Mouse (Mus musculus): Measurements from ENCODE around the gene Msh2. TPM values are rescaled to one million over a fixed set of nuclear protein-coding genes. Genes with fewer than 3 reads are reported as not detected.
"Not testable (repeated sequence)": the region's sequence is repeated elsewhere in the genome, so short reads cannot be mapped to it uniquely, and the experiment has no call there.

The Msh2 gene
- polyA plus RNA-seq, 1 experiment from 2014 or later: 95.5 TPM

GRCm38 (mm10) chr17:87661958-87662573 is 10.1 kb upstream of the Msh2 start:
- H3K9ac ChIP-seq (replicated peaks; ENCODE audit: low read length); H3K4me3 ChIP-seq (ENCODE audit: low read length); ATAC-seq (ENCODE audit: low FRiP score, low TSS enrichment); H3K27ac ChIP-seq (ENCODE audit: low read length); H3K4me2 ChIP-seq (replicated peaks; ENCODE audit: low read depth, low read length); H3K27me3 ChIP-seq (ENCODE audit: insufficient read depth, low read length); H3K36me3 ChIP-seq (ENCODE audit: insufficient read depth, low read length); H3K9me3 ChIP-seq (ENCODE audit: low read length); H3K4me1 ChIP-seq (ENCODE audit: insufficient read depth, low read length): not testable (repeated sequence)
- WGBS: 91% methylated on average over 9 of the region's 9 CpGs

- ATAC-seq (ENCODE audit: low FRiP score, low TSS enrichment): no peak
- Histone ChIP-seq H3K4me2 (replicated peaks; ENCODE audit: low read depth, low read length) (no peak overlapping the region), H3K9ac (replicated peaks; ENCODE audit: low read length) (no peak overlapping the region), H3K9me3 (ENCODE audit: low read length) (no peaks in the 10 kb centered on the region; the same call in 1 of the 2 replicates), H3K27me3 (ENCODE audit: insufficient read depth, low read length) (no peaks in the 10 kb centered on the region), H3K4me1 (ENCODE audit: insufficient read depth, low read length) (no peaks in the 10 kb centered on the region), H3K4me3 (ENCODE audit: low read length) (no peak overlapping the region), H3K27ac (ENCODE audit: low read length) (no peak overlapping the region), H3K36me3 (ENCODE audit: insufficient read depth, low read length) (no peaks in the 10 kb centered on the region)
Measured at GRCm38 (mm10) chr17:87664238-87664637, 7.9 kb upstream of the Msh2 start.

GRCm38 (mm10) chr17:87665066-87665822 is 6.9 kb upstream of the Msh2 start:
- no peaks in the 10 kb centered on the region for H3K4me1 ChIP-seq (ENCODE audit: insufficient read depth, low read length)
- H3K4me2 ChIP-seq (replicated peaks; ENCODE audit: low read depth, low read length): no peak overlapping the region
- no peaks in the 10 kb centered on the region for H3K27me3 ChIP-seq (ENCODE audit: insufficient read depth, low read length)
- no peak overlapping the region for H3K4me3 ChIP-seq (ENCODE audit: low read length)
- no peaks in the 10 kb centered on the region for H3K36me3 ChIP-seq (ENCODE audit: insufficient read depth, low read length)
- H3K27ac ChIP-seq (ENCODE audit: low read length): no peak overlapping the region
- no peaks in the 10 kb centered on the region for H3K9me3 ChIP-seq (ENCODE audit: low read length)
- WGBS: 82% methylated on average over 10 of the region's 10 CpGs
- no peak for ATAC-seq (ENCODE audit: low FRiP score, low TSS enrichment)
- no peak overlapping the region for H3K9ac ChIP-seq (replicated peaks; ENCODE audit: low read length)

GRCm38 (mm10) chr17:87672677-87673286 is 652 bp downstream of the Msh2 start:
- Histone ChIP-seq H3K27me3 (ENCODE audit: insufficient read depth, low read length) (no peaks in the 10 kb centered on the region), H3K36me3 (ENCODE audit: insufficient read depth, low read length) (no peaks in the 10 kb centered on the region), H3K9ac (replicated peaks; ENCODE audit: low read length) (peak overlapping the region; percentile 86), H3K9me3 (ENCODE audit: low read length) (no peaks in the 10 kb centered on the region), H3K4me1 (ENCODE audit: insufficient read depth, low read length) (peaks cover 27% of the 10 kb centered on the region), H3K4me2 (replicated peaks; ENCODE audit: low read depth, low read length) (peak overlapping the region; percentile 75), H3K27ac (ENCODE audit: low read length) (peak overlapping the region; percentile 87), H3K4me3 (ENCODE audit: low read length) (peak overlapping the region; percentile 93)
- peak; percentile 69 for ATAC-seq (ENCODE audit: low FRiP score, low TSS enrichment)
- under 1% methylated on average over 49 of the region's 54 CpGs for WGBS

GRCm38 (mm10) chr17:87676916-87677474 is 4.9 kb downstream of the Msh2 start:
- not testable (repeated sequence) for H3K27me3 ChIP-seq (ENCODE audit: insufficient read depth, low read length); H3K9ac ChIP-seq (replicated peaks; ENCODE audit: low read length); H3K27ac ChIP-seq (ENCODE audit: low read length); H3K4me3 ChIP-seq (ENCODE audit: low read length); H3K4me2 ChIP-seq (replicated peaks; ENCODE audit: low read depth, low read length); H3K9me3 ChIP-seq (ENCODE audit: low read length); ATAC-seq (ENCODE audit: low FRiP score, low TSS enrichment)
- Histone ChIP-seq H3K4me1 (ENCODE audit: insufficient read depth, low read length) (peaks cover 19% of the 10 kb centered on the region), H3K36me3 (ENCODE audit: insufficient read depth, low read length) (peaks cover 25% of the 10 kb centered on the region)
- WGBS: 97% methylated on average over 1 of the region's 1 CpGs

GRCm38 (mm10) chr17:87677656-87678055 is 5.5 kb downstream of the Msh2 start:
- Histone ChIP-seq H3K4me2 (replicated peaks; ENCODE audit: low read depth, low read length) (no peak overlapping the region), H3K27ac (ENCODE audit: low read length) (no peak overlapping the region), H3K9me3 (ENCODE audit: low read length) (no peaks in the 10 kb centered on the region), H3K9ac (replicated peaks; ENCODE audit: low read length) (no peak overlapping the region), H3K36me3 (ENCODE audit: insufficient read depth, low read length) (peaks cover 29% of the 10 kb centered on the region), H3K4me3 (ENCODE audit: low read length) (no peak overlapping the region), H3K27me3 (ENCODE audit: insufficient read depth, low read length) (no peaks in the 10 kb centered on the region), H3K4me1 (ENCODE audit: insufficient read depth, low read length) (peaks cover 18% of the 10 kb centered on the region)
- 93% methylated on average over 8 of the region's 8 CpGs for WGBS
- no peak for ATAC-seq (ENCODE audit: low FRiP score, low TSS enrichment)

GRCm38 (mm10) chr17:87689217-87689616 is 17.1 kb downstream of the Msh2 start:
- Histone ChIP-seq H3K4me2 (replicated peaks; ENCODE audit: low read depth, low read length) (no peak overlapping the region), H3K27me3 (ENCODE audit: insufficient read depth, low read length) (no peaks in the 10 kb centered on the region), H3K4me1 (ENCODE audit: insufficient read depth, low read length) (no peaks in the 10 kb centered on the region), H3K4me3 (ENCODE audit: low read length) (no peak overlapping the region), H3K9me3 (ENCODE audit: low read length) (no peaks in the 10 kb centered on the region), H3K36me3 (ENCODE audit: insufficient read depth, low read length) (peaks cover 49% of the 10 kb centered on the region), H3K27ac (ENCODE audit: low read length) (no peak overlapping the region), H3K9ac (replicated peaks; ENCODE audit: low read length) (no peak overlapping the region)
- WGBS: 87% methylated on average over 8 of the region's 8 CpGs
- ATAC-seq (ENCODE audit: low FRiP score, low TSS enrichment): no peak

GRCm38 (mm10) chr17:87691958-87692357 is 19.8 kb downstream of the Msh2 start:
- H3K4me3 ChIP-seq (ENCODE audit: low read length): no peak overlapping the region
- no peak overlapping the region for H3K9ac ChIP-seq (replicated peaks; ENCODE audit: low read length)
- no peak overlapping the region for H3K4me2 ChIP-seq (replicated peaks; ENCODE audit: low read depth, low read length)
- H3K27ac ChIP-seq (ENCODE audit: low read length): no peak overlapping the region
- peaks cover 37% of the 10 kb centered on the region for H3K36me3 ChIP-seq (ENCODE audit: insufficient read depth, low read length)
- peak; percentile 67; the same call in 1 of the 2 replicates for ATAC-seq (ENCODE audit: low FRiP score, low TSS enrichment)
- H3K9me3 ChIP-seq (ENCODE audit: low read length): no peaks in the 10 kb centered on the region
- WGBS: 86% methylated on average over 5 of the region's 5 CpGs
- H3K4me1 ChIP-seq (ENCODE audit: insufficient read depth, low read length): no peaks in the 10 kb centered on the region
- H3K27me3 ChIP-seq (ENCODE audit: insufficient read depth, low read length): no peaks in the 10 kb centered on the region

DNA sequence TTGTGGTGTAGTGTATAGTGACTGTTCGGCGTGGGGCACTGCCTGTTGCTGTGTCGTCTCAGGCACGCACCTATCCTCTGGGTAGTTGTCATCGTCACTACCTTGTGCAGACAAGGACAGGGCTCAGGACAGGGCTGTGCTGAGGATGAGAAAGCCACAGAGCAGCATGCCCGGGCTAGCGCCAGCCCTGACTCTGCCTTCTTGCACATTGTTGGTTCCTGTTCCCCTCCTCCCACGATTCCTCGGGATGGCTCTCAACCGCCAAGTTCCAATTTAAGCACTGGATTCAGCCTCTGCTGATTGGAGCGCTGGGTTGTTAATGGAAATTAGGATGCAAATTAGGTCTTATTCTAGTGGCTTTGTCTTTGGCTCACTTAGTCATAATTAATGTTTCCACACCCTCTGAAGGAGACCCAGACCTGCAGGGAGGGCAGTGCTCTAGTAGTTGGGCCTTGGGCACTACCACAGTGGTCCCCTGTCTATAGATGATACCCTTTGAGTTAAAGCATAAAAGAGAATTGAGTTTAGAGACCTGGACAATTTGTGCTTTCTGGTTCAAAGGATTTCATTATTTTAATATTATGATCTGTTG is 23.8 kb downstream of the Msh2 start:
- H3K36me3 ChIP-seq (ENCODE audit: insufficient read depth, low read length): peaks cover 26% of the 10 kb centered on the region
- no peaks in the 10 kb centered on the region for H3K4me1 ChIP-seq (ENCODE audit: insufficient read depth, low read length)
- H3K9ac ChIP-seq (replicated peaks; ENCODE audit: low read length): no peak overlapping the region
- H3K4me3 ChIP-seq (ENCODE audit: low read length): no peak overlapping the region
- no peak overlapping the region for H3K4me2 ChIP-seq (replicated peaks; ENCODE audit: low read depth, low read length)
- no peaks in the 10 kb centered on the region for H3K27me3 ChIP-seq (ENCODE audit: insufficient read depth, low read length)
- WGBS: 95% methylated on average over 11 of the region's 11 CpGs
- H3K27ac ChIP-seq (ENCODE audit: low read length): no peak overlapping the region
- ATAC-seq (ENCODE audit: low FRiP score, low TSS enrichment): no peak
- no peaks in the 10 kb centered on the region for H3K9me3 ChIP-seq (ENCODE audit: low read length)

All from kidney, embryonic 16.5 days (tissue).